Mouse (Mus musculus): ENCODE measurements at regions not wholly inside any gene's neighbourhood (a gene's known extent, or its start where the extent isn't known, plus 50 kb on each side); places are given as distances from the start of the nearest gene placed in this dataset.

DNA sequence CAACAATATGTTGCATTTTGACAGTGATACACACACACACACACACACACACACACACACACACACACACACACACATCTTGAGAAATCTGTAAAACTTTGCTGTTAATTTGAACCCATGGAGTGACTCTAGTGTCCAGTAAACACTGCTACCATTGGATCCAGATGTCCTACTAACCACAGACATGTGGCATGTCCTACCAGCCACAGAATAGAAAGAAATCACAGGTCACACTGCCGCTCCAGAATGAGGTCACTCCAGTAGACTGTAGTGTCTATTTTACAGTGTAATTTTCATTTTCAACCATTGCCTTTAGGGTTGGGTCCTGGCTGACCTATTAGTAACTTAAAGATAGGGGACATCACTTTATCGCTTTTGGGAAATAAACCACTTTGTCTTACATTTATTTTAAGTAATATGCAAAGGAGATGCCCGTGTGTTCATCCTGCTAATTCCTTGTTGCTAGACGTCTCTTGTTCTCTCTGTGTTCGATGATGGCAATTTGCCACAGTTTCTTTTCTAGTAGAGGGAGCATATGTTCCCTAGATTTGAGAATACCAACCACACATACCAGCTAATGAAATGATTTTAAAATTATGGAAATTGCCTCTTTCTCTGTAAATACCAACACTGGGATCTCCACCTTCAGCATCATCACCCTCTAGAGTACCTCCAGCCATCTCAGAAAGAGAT, 59.2 kb upstream of the Cdh6 start:
- H3K27ac ChIP-seq, result no peak overlapping the region
- no peaks in the 10 kb centered on the region for H3K36me3 ChIP-seq (replicated peaks)
- no peaks in the 10 kb centered on the region for H3K27me3 ChIP-seq (replicated peaks)
- H3K9ac ChIP-seq, result no peak overlapping the region
- 73% methylated on average over 5 of the region's 5 CpGs for whole genome bisulfite sequencing
- H3K4me2 ChIP-seq, result no peak overlapping the region
- ATAC-seq (replicated peaks), result no peak
- no peaks in the 10 kb centered on the region for H3K4me1 ChIP-seq
- H3K9me3 ChIP-seq, result no peaks in the 10 kb centered on the region
- H3K4me3 ChIP-seq, result no peak overlapping the region

DNA sequence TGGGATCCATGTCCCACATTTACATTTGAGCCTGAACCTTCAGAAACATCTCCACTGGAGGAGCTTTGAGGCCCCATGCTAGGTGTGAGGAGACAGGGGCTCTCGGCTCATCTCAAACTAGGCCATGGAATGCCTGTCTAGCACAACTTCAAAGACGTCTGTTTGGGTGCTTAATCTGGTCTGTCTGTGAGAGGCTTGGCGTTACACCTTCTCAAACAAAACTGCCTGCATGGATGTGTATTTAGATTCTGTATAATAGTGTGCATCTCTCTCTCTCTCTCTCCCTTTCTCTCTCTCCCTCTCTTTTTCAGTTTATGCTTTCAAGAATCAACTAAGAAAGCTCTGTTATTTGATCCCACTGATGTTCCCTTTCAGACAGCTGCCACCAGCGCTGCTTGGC, 58.1 kb upstream of the Cdh6 start:
- H3K9me3 ChIP-seq, result no peaks in the 10 kb centered on the region
- no peak overlapping the region for H3K4me2 ChIP-seq
- H3K27me3 ChIP-seq (replicated peaks), result no peaks in the 10 kb centered on the region
- H3K36me3 ChIP-seq (replicated peaks), result no peaks in the 10 kb centered on the region
- H3K27ac ChIP-seq, result no peak overlapping the region
- no peak overlapping the region for H3K4me3 ChIP-seq
- 26% methylated on average over 4 of the region's 4 CpGs for WGBS
- H3K4me1 ChIP-seq, result no peaks in the 10 kb centered on the region
- ATAC-seq (replicated peaks), result peak; percentile 65
- no peak overlapping the region for H3K9ac ChIP-seq

DNA sequence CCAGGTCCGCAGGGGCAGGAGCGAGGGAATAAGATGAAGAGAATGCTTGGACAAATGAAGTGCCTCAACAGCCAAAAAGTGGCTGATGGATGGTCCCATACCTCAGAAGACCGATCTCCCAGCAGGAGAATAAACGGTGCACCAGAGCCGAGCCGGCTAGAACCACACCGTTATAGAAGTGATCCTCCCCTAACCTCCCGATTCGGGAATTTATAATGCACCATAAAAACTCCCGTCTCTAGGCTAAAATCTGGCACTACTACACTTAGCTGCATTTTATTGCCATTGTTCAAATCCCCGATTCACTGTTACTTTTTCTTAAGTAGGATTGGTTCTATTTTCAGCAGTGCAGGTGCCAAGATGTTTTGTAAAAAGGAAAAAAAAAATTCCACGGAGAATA, 54.6 kb upstream of the Cdh6 start:
- Histone ChIP-seq H3K4me2 (no peak overlapping the region), H3K9ac (no peak overlapping the region), H3K4me3 (no peak overlapping the region), H3K4me1 (no peaks in the 10 kb centered on the region), H3K36me3 (replicated peaks) (no peaks in the 10 kb centered on the region), H3K27ac (no peak overlapping the region), H3K27me3 (replicated peaks) (no peaks in the 10 kb centered on the region), H3K9me3 (no peaks in the 10 kb centered on the region)
- WGBS, result 94% methylated on average over 12 of the region's 12 CpGs
- ATAC-seq (replicated peaks), result no peak
